Comparison of ENCODE assay signal across 8 mouse cellular contexts in genomic region chr13:12460443-12460842, GRCm38 (mm10). TPM values are rescaled to one million over a fixed set of nuclear protein-coding genes. Genes with fewer than 3 reads are reported as not detected.
DNase-seq lines count a peak whose midpoint lies in the region; TF ChIP-seq lines count a peak whose summit lies in the region.

No protein-coding gene starts in this region.

- TF ChIP-seq CTCF in gastrocnemius, adult 2 months (IDR thresholded peaks at IDR 0.05): 0 out of 2 replicates have a peak, but pooled peaks have one; percentile 3

- peak; percentile 30 for DNase-seq in cerebellum, adult 11 months
- DNase-seq in cerebellum, adult 11-12 months: no peak
- DNase-seq in cerebellum, adult 8-10 months: peak; percentile 30
- DNase-seq in gastrocnemius, adult 2 months: peak; percentile 43
- DNase-seq in induced T-regulatory cell, adult 2 months (ENCODE audit: low read depth): peak; percentile 92
- peak; percentile 31 to 67 for DNase-seq in left cerebral cortex, adult 8-10 months (ENCODE audit: low spot score in 2 of 2)
- DNase-seq in right cerebral cortex, postnatal 25 days: peak; percentile 54

- peaks cover 53% of the 10 kb centered on the region for H3K79me2 ChIP-seq in macrophage (ENCODE audit: inconsistent target)

- intact Hi-C loops in gastrocnemius, adult 2 months (cut with DNase I): loop anchor here (5.0 kb wide), 1 partner anchor 107 kb away; the partner anchor contains the start of gene Ero1lb

- peak overlapping the region; percentile 99 for H3K4me3 ChIP-seq in gastrocnemius, adult 2 months
- peak overlapping the region; percentile 99 for H3K4me3 ChIP-seq in macrophage (ENCODE audit: inconsistent target)

- 0% methylated on average over 8 of the region's 8 CpGs for WGBS in macrophage (ENCODE audit: missing documents)

- H3K36me3 ChIP-seq in macrophage (ENCODE audit: inconsistent target): peaks cover 30% of the 10 kb centered on the region

- peak overlapping the region; percentile 93 for H3K27ac ChIP-seq in gastrocnemius, adult 2 months
- H3K27ac ChIP-seq in macrophage: peak overlapping the region; percentile 97

RNA-seq across cellular contexts. Expression of gene Lgals8, which starts 4.3 kb away (rescaled TPM):
- 10 to 100 TPM; 26.0 to 29.1 TPM for total RNA-seq in gastrocnemius, adult 2 months (2021)
- total RNA-seq in left cerebral cortex, adult 8-10 months (2022): 10 to 100 TPM; 38.4 to 44.7 (median 40.0) TPM
- 100 to 1,000 TPM; 110 to 623 (median 400) TPM for total RNA-seq in macrophage (2018; cell fraction: chromatin; rRNA removed)
- total RNA-seq in macrophage (2018; cell fraction: cytosol; rRNA removed): 100 to 1,000 TPM; 120 to 182 (median 156) TPM
- total RNA-seq in macrophage (2018; cell fraction: nucleus; rRNA removed): 100 to 1,000 TPM; 128 to 523 (median 295) TPM
- polyA plus RNA-seq in macrophage (2018): 118 to 198 TPM (median 152 TPM) in 3 replicates

RNA-seq across cellular contexts. Expression of gene Edaradd, which starts 59.8 kb away (rescaled TPM):
- total RNA-seq in gastrocnemius, adult 2 months (2021): not detected
- total RNA-seq in left cerebral cortex, adult 8-10 months (2022): under 1 TPM in 3 of 4 experiments, not detected in 1; 0.13 to 0.28 (median 0.14) TPM
- total RNA-seq in macrophage (2018; cell fraction: chromatin; rRNA removed): 1 to 10 TPM in 2 of 26 experiments, under 1 TPM in 22, not detected in 2; 0.10 to 1.3 (median 0.26) TPM
- under 1 TPM in 17 of 26 experiments, not detected in 9; under 0.01 to 0.13 (median 0.06) TPM for total RNA-seq in macrophage (2018; cell fraction: cytosol; rRNA removed)
- total RNA-seq in macrophage (2018; cell fraction: nucleus; rRNA removed): 1 to 10 TPM in 1 of 26 experiments, under 1 TPM in 22, not detected in 3; 0.10 to 1.1 (median 0.30) TPM
- 0.06 to 0.11 TPM (median 0.11 TPM) in 3 replicates for polyA plus RNA-seq in macrophage (2018)
